Mouse (Mus musculus) embryonic facial prominence, embryonic 15.5 days (tissue): ENCODE data around the gene Tfap4. TPM values are rescaled to one million over a fixed set of nuclear protein-coding genes. Genes with fewer than 3 reads are reported as not detected.

Experiments used
- ATAC-seq: fragments of 200-750 bp; cut with Nextera tagmentation; 2 replicates; pipeline ENCODE4 v1.8.0; 2017; ENCODE audit warnings: low read depth, moderate TSS enrichment; ENCODE audit not compliant: insufficient number of reproducible peaks, low FRiP score, low TSS enrichment
- H3K27ac ChIP-seq: fragments of 300-500 bp; sonication (generic); replicated peaks from 2 replicates; pipeline ENCODE4 v1.5.1; 2015; ENCODE audit warnings: mild to moderate bottlenecking, inconsistent platforms
- H3K27me3 ChIP-seq: fragments of 300-500 bp; sonication (generic); 2 replicates; pipeline ENCODE4 v1.6.1; 2015; ENCODE audit warnings: inconsistent platforms
- H3K36me3 ChIP-seq: fragments of 300-500 bp; sonication (generic); 2 replicates; pipeline ENCODE4 v1.6.1; 2015; ENCODE audit warnings: mild to moderate bottlenecking, inconsistent platforms
- H3K4me1 ChIP-seq: fragments of 300-500 bp; sonication (generic); 2 replicates; pipeline ENCODE4 v1.6.1; 2015; ENCODE audit warnings: inconsistent platforms
- H3K4me2 ChIP-seq: fragments of 300-500 bp; sonication (generic); replicated peaks from 2 replicates; pipeline ENCODE4 v1.6.1; 2015; ENCODE audit warnings: mild to moderate bottlenecking, inconsistent platforms
- H3K4me3 ChIP-seq: fragments of 300-500 bp; sonication (generic); replicated peaks from 2 replicates; pipeline ENCODE4 v1.5.1; 2015; ENCODE audit warnings: mild to moderate bottlenecking, inconsistent platforms
- H3K9ac ChIP-seq: fragments of 300-500 bp; sonication (generic); 2 replicates; pipeline ENCODE4 v1.6.1; 2015; ENCODE audit warnings: inconsistent platforms
- H3K9me3 ChIP-seq: fragments of 300-500 bp; sonication (generic); replicated peaks from 2 replicates; pipeline ENCODE4 v1.6.1; 2016; ENCODE audit warnings: inconsistent platforms
- WGBS: fragments of 180-500 bp; shearing (Covaris S2); methylation state at CpG from one replicate; pipeline ENCODE4 v1.1.7; 2015; 5-methylcytosine and 5-hydroxymethylcytosine counted together
- polyA plus RNA-seq: library from polyadenylated mRNA; unstranded; fragments of >200 nt; fragmentation: Nextera tagmentation; extraction: Ambion mirVana; gene quantifications from 2 replicates; pipeline ENCODE4 v1.2.1, GENCODE M21; 2015

Tfap4 gene
- polyA plus RNA-seq, 1 experiment from 2014 or later = 23.6 TPM

GRCm38 (mm10) chr16:4548953-4549688, 10.5 kb downstream of the Tfap4 start:
- WGBS = 88% methylated on average over 18 of the region's 18 CpGs
- Histone ChIP-seq H3K4me2 (no peak overlapping the region), H3K9ac (no peak overlapping the region), H3K27me3 (no peaks in the 10 kb centered on the region), H3K4me1 (peaks cover 32% of the 10 kb centered on the region), H3K27ac (no peak overlapping the region), H3K4me3 (no peak overlapping the region), H3K9me3 (no peaks in the 10 kb centered on the region), H3K36me3 (peaks cover 48% of the 10 kb centered on the region)
- no peak for ATAC-seq

- WGBS = 81% methylated on average over 5 of the region's 5 CpGs
These were observed 12.0 kb downstream of the Tfap4 start for GRCm38 (mm10) chr16:4547611-4548010.

GRCm38 (mm10) chr16:4546838-4547237, 12.8 kb downstream of the Tfap4 start:
- Histone ChIP-seq H3K4me2 (no peak overlapping the region), H3K9ac (no peak overlapping the region), H3K36me3 (peaks cover 48% of the 10 kb centered on the region), H3K4me3 (no peak overlapping the region), H3K4me1 (peaks cover 20% of the 10 kb centered on the region), H3K9me3 (no peaks in the 10 kb centered on the region), H3K27ac (no peak overlapping the region), H3K27me3 (no peaks in the 10 kb centered on the region)
- ATAC-seq = no peak
- 94% methylated on average over 8 of the region's 8 CpGs for WGBS

More at GRCm38 (mm10) chr16:4547611-4548010, 12.0 kb downstream of the Tfap4 start:
- Histone ChIP-seq H3K4me1 (peaks cover 22% of the 10 kb centered on the region), H3K9ac (no peak overlapping the region), H3K27me3 (no peaks in the 10 kb centered on the region), H3K4me2 (no peak overlapping the region), H3K9me3 (no peaks in the 10 kb centered on the region), H3K4me3 (no peak overlapping the region), H3K27ac (no peak overlapping the region), H3K36me3 (peaks cover 48% of the 10 kb centered on the region)
- no peak for ATAC-seq

- ATAC-seq = no peak
- WGBS = 82% methylated on average over 9 of the region's 9 CpGs
- Histone ChIP-seq H3K36me3 (peaks cover 44% of the 10 kb centered on the region), H3K27me3 (no peaks in the 10 kb centered on the region), H3K9me3 (no peaks in the 10 kb centered on the region), H3K4me1 (peaks cover 10% of the 10 kb centered on the region), H3K4me2 (no peak overlapping the region), H3K27ac (no peak overlapping the region), H3K9ac (no peak overlapping the region), H3K4me3 (no peak overlapping the region)
These were observed 14.8 kb downstream of the Tfap4 start for GRCm38 (mm10) chr16:4544845-4545244.

- H3K9me3 ChIP-seq = no peaks in the 10 kb centered on the region
- no peak for ATAC-seq
- 80% methylated on average over 3 of the region's 3 CpGs for WGBS
- peaks cover 28% of the 10 kb centered on the region for H3K36me3 ChIP-seq
- H3K27ac ChIP-seq = no peak overlapping the region
- H3K4me3 ChIP-seq = no peak overlapping the region
- H3K4me1 ChIP-seq = peaks cover 17% of the 10 kb centered on the region
- no peaks in the 10 kb centered on the region for H3K27me3 ChIP-seq
- no peak overlapping the region for H3K4me2 ChIP-seq
- no peak overlapping the region for H3K9ac ChIP-seq
These were observed 16.4 kb downstream of the Tfap4 start for GRCm38 (mm10) chr16:4543266-4543665.

- ATAC-seq = no peak
- H3K4me3 ChIP-seq = peak overlapping the region; percentile 55
- 41% methylated on average over 7 of the region's 7 CpGs for WGBS
- no peaks in the 10 kb centered on the region for H3K27me3 ChIP-seq
- H3K27ac ChIP-seq = peak overlapping the region; percentile 48; the same call in 1 of the 2 replicates
- peaks cover 25% of the 10 kb centered on the region for H3K4me1 ChIP-seq
- peaks cover 27% of the 10 kb centered on the region for H3K36me3 ChIP-seq
- peak overlapping the region; percentile 18; the same call in 1 of the 2 replicates for H3K9ac ChIP-seq
- peak overlapping the region; percentile 49 for H3K4me2 ChIP-seq
- no peaks in the 10 kb centered on the region for H3K9me3 ChIP-seq
These were observed 17.3 kb downstream of the Tfap4 start for GRCm38 (mm10) chr16:4542236-4542774.

- Histone ChIP-seq H3K4me3 (peak within 1 kb of the TSS; percentile 55), H3K27ac (peak within 1 kb of the TSS; percentile 80), H3K4me2 (peak within 1 kb of the TSS; percentile 49), H3K4me1 (peaks cover 26% of the 10 kb centered on the region), H3K9me3 (no peaks in the 10 kb centered on the region), H3K9ac (peak within 1 kb of the TSS; percentile 18; the same call in 1 of the 2 replicates), H3K36me3 (peaks cover 22% of the 10 kb centered on the region), H3K27me3 (no peaks in the 10 kb centered on the region)
- WGBS = under 1% methylated on average over 43 of the region's 43 CpGs
- ATAC-seq = peak; percentile 96
These were observed 18.0 kb downstream of the Tfap4 start, which contains the start of gene Srl for GRCm38 (mm10) chr16:4541501-4542198. Srl (minus strand) TSS chr16:4541816.

- H3K27me3 ChIP-seq = no peaks in the 10 kb centered on the region
- H3K4me2 ChIP-seq = peak overlapping the region; percentile 49
- peak overlapping the region; percentile 80 for H3K27ac ChIP-seq
- no peak overlapping the region; the same call in 1 of the 2 replicates for H3K9ac ChIP-seq
- H3K9me3 ChIP-seq = no peaks in the 10 kb centered on the region
- peaks cover 17% of the 10 kb centered on the region for H3K36me3 ChIP-seq
- 57% methylated on average over 4 of the region's 4 CpGs for WGBS
- H3K4me1 ChIP-seq = peaks cover 26% of the 10 kb centered on the region
- no peak for ATAC-seq
- peak overlapping the region; percentile 55 for H3K4me3 ChIP-seq
These were observed 18.6 kb downstream of the Tfap4 start for GRCm38 (mm10) chr16:4541033-4541432.

- Histone ChIP-seq H3K9ac (no peak overlapping the region), H3K4me3 (no peak overlapping the region), H3K27ac (no peak overlapping the region), H3K27me3 (no peaks in the 10 kb centered on the region), H3K9me3 (no peaks in the 10 kb centered on the region), H3K4me1 (peaks cover 26% of the 10 kb centered on the region), H3K4me2 (no peak overlapping the region), H3K36me3 (peaks cover 9% of the 10 kb centered on the region)
- WGBS = 69% methylated on average over 12 of the region's 12 CpGs
- ATAC-seq = no peak
These were observed 19.4 kb downstream of the Tfap4 start for GRCm38 (mm10) chr16:4540064-4540775.

- Histone ChIP-seq H3K27me3 (no peaks in the 10 kb centered on the region), H3K4me1 (peaks cover 26% of the 10 kb centered on the region), H3K4me3 (no peak overlapping the region), H3K9me3 (no peaks in the 10 kb centered on the region), H3K4me2 (no peak overlapping the region), H3K36me3 (peaks cover 3% of the 10 kb centered on the region; the same call in 1 of the 2 replicates), H3K9ac (no peak overlapping the region), H3K27ac (peak overlapping the region; percentile 44; the same call in 1 of the 2 replicates)
- no peak for ATAC-seq
- 83% methylated on average over 4 of the region's 4 CpGs for WGBS
These were observed 20.1 kb downstream of the Tfap4 start for GRCm38 (mm10) chr16:4539521-4539920.
